Mouse (Mus musculus) lung, postnatal 4 days (tissue): ENCODE data around the gene Duoxa2.

Experiments
- DNase-seq, 2 experiments: peaks; one replicate each; pipeline ENCODE4 v3.0.0; 2021

Gene Duoxa2

DNA sequence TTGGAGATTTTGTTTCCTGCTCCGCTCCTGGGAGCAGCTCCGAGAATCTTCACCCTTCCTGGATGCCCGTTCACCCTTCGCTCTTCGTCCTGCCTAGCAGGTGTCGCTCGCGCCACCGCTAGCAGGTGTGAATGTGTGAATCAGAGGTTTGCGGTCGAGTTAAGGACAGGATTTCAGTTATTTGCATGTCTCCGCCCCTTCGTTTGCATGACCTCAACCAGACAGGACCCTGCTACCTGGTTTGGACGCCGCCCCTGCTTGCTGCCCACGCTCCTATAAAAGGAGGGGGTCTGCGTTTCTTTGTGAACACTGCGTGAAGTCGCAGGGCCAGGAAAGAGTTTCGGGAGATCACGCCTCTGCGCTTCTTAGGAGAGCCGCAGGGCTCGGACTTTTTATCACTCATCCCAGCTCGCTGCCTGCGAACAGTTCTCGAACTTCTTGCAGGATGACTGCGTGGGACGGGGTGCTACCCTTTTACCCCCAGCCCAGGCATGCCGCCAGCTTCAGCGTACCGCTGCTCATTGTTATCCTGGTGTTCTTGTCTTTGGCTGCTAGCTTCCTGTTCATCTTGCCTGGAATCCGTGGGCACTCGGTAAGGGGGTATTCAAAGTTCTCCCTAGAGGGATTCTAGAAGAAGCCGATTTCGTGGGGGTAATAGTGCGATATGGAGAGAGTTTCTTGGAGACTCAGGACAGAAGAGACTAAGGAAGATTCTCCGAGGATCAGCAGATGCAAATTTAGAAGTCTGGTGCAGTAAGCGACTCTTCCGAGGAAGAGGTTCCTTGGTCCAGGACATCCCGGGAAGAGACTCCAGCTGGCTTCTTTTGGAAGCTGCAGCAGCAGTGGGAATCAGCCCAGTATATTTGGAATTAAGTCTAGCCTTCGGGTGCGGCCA is at the start of gene Duoxa2:
TSS of gene Duoxa2 (plus strand) at position 305 of the 895 bp plus-strand sequence.
- DNase-seq = no peak

DNA sequence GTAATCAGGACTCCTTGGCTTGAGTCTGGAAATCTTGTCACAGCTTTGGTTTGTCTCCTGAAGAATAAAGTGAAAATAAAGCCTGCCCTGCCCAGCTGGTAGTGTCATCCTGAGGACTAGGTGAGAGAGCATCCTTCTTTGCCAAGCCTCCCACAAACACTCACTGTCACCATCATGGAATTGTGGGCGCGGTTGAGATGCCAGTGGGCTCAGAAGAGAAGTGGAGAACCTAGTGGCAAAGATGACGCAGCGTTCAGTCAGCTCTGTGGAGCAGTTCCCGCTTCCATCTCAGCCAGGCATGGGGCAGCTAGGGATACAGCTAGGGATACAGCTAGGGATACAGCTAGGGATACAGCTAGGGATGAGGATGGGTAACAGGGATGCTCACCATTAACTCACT is 42.7 kb upstream of the Duoxa2 start:
- no peak for DNase-seq

DNA sequence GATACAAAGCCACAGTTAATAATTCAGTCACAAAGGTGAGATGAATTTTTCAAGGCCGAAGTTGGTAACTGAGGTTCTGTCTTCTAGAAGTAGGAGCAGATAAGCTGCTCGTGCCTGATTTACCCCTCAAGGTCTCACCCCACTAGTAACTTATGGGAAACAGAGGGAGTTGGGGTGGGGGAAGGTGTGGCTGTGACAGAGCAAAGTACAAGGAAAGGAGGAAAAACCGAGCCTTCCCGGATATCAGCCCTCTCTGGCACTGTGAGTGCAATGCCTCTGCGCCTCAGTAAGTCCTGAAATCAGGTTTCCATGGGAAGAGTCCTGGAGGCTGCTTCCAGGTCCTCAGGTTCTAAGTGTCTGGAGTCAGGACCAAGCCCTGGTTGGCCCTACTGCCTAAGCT is 38.0 kb upstream of the Duoxa2 start:
- no peak for DNase-seq

DNA sequence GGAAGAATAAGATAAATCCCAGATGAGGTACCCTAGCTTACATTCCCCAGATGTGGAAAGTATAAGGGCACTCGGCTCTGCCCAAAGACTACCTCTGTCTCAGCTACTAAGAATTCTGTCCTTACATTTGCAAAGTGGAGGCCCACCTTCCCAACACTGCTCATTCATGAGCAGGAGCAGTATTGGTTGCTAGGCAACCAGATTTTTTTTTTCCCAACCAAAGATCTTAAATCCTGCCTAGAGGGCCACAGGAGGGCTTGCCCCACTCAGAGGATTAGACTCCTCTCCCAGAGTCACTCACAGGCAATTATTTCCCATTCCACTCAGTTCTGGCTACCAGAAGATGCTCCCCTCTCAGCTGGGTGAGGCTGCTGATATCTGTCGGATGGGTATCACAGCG is 34.0 kb upstream of the Duoxa2 start:
- DNase-seq = no peak

DNA sequence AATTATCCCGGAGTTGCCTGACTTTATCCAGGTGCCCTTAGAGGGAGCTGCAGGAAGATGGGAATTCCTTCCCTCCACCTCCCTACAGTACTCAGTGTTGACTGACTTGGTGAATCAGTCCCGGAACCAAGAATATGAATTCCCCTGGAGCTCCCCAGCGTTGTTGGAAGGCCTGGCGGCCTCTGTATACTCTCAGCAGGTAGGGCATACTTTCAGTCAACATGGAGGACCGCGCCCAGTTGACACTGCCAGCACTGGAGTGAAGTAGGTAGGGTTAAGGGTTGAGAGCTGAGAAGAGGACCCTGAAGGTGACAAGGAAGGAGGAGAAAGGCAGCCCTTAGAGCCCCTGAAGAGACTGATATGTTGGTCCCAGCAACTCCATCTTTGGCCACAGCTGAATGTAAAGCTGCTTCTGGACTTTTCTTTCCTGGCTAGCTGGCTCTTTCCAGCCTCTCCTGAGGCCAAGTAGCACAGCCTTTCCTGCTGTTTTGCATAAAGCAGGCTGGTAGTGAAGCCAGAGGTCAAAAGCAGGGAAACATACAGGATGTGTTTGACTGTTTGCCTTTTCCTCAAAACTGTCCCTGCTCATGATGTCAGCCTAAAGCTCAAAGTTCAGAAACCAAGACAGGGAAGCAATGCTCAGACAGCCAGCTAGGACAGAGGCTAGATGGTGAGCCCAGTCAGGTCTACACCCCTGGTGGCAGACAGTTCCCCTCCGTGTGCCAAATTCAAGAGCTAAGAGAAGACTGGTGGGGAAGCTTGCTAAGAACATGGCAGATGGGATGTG is 32.1 kb upstream of the Duoxa2 start:
- DNase-seq = no peak

DNA sequence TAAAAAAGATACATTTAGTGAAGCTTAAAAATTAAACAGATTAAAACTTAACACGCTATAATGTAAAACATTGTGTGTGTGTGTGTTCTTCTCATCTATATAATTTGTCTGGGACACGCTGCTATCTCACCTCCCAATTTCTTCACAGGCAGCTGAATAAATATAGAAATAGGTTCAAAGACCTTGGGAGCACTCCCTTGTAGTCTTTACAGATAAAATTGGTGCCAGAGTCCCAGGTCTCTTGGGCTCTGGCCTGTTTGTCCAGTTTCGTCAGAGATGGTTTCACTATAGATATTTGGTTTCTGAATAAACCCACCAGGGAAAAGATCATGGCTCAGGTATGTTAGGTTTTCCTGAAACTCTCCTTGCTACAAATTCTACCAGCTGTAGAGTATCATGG is 19.9 kb upstream of the Duoxa2 start:
- DNase-seq = no peak

DNA sequence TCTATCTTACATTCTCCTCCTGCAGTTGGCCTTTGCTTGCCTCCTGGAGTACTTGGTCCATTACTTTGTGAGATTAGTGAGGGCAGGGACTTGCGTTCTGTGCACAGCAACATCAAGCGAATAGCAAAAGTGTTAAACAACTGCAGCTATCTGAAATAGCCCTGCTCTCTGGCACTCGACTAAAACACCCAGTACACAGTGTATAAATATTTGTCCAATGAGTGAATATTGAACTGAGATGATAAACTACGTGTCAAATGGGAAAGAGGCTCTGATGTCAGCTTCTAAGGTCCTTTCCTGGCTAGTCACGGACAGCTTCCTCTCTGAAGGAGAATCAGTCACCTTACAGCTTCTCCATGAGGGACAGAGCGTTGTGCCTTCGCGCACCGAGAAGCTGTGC is 14.6 kb upstream of the Duoxa2 start:
- DNase-seq = no peak

DNA sequence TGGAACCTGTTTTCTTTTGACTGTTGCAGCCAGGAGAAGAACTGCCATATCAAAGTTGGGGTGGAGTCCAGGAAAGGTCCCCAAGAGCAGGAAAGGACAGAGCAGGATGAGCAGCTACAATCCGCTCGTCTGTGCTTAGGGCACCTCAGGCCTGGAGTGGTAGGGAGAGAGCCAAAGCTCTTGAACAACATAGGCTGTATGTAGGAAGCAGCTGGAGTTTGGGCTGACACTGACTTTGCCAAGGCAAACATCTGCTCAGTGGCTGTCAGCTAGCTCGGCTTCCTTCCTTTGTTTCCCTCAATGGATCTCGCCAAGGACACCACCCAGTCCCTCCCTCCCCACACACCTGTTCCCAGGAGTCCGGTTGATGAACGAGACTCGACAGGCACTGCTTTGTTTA is 12.6 kb upstream of the Duoxa2 start:
- DNase-seq = no peak

DNA sequence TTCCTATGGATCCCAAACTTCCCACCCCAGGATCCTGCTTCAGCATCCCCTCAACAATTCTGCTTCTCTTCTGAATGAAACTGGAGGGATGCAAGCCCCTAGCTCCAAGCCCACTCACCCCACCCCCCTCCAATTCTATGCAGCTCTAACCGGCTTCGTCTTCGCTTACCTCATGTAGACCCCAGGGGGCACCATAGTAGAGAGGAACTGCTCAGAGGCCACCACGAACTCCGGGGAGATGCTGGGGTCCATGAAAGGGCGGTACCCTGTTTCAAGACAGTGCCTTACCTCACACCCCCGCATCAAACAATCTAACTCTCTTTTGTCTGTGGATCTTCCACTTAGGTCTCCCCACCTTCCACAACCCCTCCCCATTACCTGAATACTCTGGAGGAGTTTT is 3.8 kb upstream of the Duoxa2 start:
- DNase-seq = no peak

DNA sequence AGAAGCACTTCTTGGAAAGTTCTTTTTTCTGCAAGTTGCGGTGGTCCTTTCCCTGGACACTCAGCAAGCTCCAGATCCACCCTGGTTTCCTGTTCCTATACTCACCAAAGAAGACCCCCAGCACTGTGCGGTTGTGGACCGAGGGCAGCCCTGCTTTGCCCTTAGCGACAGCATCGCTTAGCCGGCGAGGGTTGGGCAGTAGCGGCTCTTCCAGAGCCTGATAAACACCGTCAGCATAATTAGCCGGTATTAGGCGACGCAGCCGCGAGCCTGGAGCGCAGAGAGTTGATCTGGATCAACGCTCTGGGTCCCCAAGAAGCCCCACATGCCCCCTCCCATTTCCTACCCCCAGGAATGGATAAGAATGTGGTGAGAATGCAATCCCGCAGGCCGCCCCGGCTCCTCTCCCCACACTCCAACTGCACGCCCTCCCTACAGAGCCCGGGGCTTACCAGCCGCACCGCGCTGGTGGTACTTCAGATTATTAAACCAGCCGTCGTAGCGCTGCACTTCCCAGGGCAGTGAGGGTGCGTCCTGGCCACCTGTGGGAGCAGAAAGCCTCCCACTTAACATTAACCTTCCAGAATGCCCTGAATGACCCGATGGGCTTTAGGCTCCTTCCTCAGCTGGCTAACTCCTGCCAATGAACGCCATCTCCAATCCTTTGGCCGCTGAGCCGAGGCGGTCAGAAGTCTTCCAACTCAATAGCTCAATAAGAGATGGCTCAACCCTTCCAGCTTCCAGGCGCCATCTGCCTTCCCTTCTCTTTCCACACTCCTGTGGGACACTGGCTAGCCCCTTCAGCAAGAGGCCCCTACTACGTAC is 1.2 kb upstream of the Duoxa2 start:
- DNase-seq = no peak

DNA sequence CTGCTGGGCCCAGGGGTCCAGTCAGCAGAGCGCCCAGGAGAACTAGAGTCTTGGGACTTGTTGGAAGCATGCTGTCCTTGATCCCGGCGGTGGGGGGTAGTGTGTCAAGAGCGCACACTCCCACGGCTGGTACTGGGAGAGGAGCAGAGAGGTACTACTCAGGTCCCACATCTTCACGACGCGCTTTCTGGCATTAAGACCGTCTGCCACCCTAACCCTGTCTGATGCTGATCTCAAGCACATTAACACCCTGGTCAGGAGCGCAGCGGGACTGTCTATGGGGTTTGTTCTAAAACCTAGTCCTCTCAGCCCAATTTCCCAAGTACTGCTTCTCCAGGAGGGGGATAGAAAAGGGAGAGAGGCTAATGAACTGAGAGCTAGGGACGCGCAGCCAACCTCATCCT is 602 bp upstream of the Duoxa2 start, which contains the start of gene Duox2:
TSS of gene Duox2 (minus strand) at position 354 of the 404 bp plus-strand sequence.
- DNase-seq = no peak

DNA sequence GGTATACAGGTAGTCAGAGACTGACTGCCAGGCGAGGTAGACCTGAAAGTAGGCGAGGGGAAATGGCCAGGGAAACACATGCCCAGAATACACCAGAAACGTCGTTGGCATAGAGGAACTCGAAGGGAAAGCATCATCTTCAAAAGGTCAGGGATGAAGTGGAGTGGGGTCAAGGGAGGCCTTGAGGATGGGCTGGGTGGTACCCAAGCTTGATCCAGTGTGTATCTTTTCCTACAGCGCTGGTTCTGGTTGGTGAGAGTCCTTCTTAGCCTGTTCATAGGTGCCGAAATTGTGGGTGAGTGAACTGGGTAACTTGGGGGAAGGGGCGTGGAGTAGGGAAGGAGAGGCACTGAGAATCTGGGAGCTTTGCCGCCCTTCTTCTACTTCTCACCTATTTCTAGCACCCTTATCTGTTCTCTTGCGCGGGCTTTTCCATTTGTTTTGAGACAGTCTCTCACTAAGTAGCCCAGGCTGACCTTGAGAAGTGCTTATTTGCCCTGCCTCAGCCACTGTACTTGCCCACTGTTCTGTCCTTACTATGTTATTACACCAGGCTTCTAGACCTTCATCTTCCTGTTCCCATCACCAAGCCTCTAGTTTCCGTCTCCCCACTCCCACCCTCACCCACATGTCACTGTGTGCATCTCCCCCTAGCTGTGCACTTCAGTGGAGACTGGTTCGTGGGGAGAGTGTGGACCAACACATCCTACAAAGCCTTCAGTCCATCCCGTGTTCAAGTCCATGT is 1.4 kb downstream of the Duoxa2 start:
- no peak for DNase-seq

DNA sequence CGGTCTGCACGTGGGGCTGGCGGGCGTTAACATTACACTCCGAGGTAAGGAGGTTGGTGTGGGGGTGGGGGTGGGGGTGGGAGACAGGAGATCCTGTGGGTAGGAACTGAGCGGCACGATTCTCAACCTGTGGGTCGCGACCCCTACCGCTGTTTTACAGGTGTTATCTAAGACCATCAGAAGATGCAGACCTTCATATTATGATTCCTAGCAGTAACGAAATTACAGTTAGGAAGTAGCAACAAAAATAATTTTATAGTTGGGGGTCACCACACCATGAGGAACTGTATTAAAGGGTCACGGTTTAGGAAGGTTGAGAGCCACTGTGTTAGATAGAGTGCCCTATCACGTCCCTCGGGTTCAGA is 1.9 kb downstream of the Duoxa2 start:
- no peak for DNase-seq

DNA sequence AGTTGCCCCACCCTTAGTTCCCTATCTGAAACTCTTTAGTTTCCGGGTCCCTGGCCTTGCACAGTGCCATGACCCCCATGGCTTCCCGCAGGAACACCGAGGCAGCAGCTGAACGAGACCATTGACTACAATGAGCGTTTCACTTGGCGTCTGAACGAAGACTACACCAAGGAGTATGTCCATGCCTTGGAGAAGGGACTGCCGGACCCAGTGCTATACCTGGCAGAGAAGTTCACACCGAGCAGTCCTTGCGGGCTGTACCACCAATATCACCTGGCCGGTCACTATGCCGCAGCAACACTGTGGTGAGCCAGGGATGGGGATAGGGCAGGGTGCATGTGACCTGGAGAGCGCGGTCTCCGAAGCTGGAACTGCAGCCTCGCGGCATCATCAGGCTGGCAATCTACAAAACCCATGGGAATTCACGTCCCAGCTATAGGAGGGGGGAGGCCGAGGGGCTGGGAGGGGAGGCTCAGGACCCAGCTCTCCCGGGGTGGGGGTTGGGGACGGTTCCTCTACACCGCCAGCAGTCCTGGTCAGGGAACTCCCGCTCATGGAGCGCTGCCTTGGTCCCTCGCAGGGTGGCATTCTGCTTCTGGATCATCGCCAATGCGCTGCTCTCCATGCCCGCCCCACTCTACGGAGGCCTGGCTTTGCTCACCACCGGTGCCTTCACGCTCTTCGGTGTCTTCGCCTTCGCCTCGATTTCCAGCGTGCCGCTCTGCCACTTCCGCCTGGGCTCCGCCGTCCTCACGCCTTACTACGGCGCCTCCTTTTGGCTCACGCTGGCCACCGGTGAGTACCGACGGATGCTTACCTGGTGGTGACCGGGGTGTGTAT is 2.6 kb downstream of the Duoxa2 start:
- peak in 1 of 2 experiments; percentile 37 for DNase-seq

DNA sequence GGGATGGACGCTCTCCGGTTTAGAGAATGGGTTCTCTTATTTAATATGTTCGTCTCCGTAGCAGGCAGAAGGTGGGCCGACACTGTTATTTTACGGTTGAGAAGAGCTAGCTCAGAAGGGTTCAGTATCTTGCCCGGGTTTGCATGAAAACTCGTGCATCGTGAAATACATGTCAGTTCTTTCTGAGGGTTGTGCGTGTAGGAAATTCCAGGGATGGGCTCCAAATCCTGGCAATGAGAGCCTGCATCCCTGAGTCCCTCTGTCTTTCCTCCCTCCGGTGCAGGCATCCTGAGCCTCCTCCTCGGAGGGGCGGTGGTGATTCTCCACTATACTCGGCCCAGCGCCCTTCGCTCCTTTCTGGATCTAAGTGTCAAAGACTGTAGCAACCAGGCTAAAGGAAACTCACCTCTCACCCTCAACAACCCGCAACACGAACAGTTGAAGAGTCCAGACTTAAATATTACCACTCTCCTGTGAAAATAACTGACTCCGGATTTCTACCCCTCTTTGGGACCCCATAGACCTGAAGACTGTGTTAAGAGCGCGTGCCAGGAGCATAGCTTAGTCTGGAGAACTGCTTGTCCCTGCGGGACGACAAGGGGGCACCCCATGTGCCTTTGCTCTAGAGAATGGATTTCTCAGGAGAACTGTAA is 3.3 kb downstream of the Duoxa2 start:
- no peak for DNase-seq

DNA sequence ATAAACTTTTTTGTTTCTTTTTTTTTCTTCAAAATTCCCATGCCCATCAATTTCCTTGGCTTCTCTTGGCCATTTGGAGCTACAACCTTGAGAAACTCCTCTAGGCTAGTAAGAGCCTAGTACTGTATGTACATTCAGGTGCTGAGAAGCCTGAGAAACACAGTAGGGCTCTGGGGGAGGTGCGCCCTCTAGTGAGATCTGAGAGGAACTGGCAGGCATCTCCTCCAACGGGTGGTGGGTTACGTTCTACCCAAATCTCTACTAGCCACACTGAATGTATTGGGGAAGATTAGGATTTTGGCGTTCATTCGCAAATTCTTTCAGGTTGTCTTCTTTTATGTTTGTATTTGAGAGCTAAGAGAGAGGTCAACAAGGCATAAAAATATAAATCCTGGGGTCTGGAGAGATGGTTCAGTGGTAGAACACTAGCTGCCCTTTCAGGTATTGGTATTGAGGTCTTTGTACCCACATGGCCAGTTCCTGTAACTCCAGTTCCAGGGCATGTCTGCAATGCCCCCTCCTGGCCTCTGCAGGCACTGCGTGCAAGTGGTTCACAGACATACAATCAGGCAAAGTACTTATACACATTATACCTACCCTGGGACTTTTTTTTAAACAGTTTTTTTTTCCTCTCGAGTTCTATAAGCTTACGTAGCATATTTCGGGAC is 4.0 kb downstream of the Duoxa2 start:
- DNase-seq = peak; percentile 51 to 69

DNA sequence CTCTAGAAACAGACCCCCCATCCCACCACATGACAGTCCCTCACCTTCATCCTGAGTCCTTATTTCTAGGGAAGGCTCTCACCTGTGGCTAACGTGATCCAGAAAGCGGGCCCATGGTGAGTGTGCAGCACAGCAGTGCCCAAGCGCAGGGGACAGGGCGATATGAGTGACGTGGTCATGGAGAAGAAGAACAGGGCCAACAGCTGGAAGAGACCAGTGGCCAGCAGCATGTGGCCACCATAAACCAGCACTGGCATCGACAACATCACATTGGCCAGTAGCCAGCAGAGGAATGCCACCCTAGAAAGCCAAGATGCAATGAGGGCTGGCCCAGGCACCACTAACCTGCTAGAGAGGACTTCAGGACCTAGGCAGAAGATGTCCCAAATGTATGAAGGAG is 5.8 kb downstream of the Duoxa2 start:
- no peak for DNase-seq

DNA sequence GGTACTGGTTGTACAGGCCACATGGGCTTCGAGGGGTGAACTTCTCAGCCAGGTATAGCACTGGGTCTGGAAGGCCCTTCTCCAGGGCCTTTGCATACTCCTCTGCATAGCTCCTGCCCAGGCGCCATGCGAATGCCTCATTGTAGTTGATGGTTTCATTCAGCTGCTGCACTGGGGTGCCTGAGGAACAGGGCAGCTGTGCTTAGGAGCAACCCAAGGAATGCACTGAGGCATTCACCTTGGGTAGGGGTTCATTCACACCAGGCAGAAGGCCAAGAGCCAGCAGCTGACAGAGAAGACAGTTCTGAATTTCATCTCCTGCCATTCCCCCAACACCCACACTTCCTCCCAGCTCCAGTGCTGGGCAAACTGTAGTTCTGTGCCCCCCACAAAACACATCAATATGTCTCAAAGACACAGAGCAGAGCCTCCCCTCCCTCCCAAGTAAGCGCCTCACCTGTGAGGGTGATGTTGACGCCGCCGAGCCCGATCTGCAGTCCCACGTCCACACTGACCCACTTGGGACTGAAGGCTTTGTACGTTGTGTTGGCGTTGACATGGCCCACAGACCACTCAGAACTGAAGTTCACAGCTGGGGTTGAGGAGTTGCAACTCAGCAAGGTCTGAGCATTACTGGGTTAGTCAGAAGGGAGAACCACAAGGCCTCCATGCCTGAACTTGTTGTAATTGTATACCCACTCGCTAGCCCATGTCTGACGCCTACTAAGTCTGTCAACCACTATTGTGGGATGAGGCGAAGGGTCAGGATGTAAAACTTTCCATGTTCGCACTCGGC is 6.6 kb downstream of the Duoxa2 start:
- DNase-seq = no peak

DNA sequence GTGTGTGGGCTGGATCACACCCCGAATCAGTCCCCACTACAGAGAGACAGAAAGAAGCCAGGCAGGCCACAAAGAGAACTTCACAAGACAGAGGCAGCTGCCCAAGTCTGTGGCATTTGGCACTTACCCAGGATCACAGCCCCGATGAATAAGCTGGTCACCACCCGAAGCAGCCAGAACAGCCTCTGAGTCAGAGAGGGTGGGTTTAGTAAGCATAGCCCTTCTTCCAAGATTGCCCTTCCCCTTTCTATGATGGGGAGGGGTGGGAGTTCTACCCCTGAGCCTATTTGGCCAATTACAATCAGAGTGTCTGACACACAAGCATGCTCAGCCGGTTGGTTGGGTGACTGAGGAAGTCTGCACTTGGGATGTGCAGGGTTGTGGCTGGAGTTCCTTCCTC is 7.5 kb downstream of the Duoxa2 start:
- DNase-seq = no peak

DNA sequence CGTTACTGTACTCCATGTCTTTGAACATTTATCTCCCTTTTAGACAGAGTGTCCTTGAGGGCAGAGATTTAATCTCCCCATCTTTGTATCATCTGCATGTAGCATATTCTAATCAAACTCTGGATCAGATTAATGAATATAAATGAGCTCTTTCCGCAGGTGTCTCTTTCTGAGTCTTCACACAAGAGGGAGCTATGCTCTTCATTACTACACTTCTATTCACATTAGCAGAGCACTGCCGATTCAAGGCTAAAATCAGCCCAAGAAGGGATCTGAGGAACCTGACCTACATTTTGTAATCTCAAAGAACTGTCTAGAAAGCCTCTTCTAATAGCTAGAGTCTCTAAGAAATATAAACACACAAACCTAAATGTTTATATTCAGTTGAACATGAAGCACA is 10.9 kb downstream of the Duoxa2 start:
- no peak for DNase-seq
